Mouse (Mus musculus) C2C12 (cell line): ENCODE results near the gene Olfr1416. TPM values are rescaled to one million over a fixed set of nuclear protein-coding genes. Genes with fewer than 3 reads are reported as not detected.

Source experiments
- H3K27me3 ChIP-seq: one replicate; pipeline ENCODE4 v1.6.1; 2011; ENCODE audit not compliant: control insufficient read depth, insufficient read depth, insufficient read length
- H3K36me3 ChIP-seq: one replicate; pipeline ENCODE4 v1.6.1; 2011; ENCODE audit not compliant: control insufficient read depth, insufficient read depth
- H3K4me3 ChIP-seq: one replicate; pipeline ENCODE4 v1.5.1; 2011; ENCODE audit warnings: mild to moderate bottlenecking, control low read depth; ENCODE audit not compliant: poor library complexity, insufficient read depth, severe bottlenecking
- H3K79me2 ChIP-seq: one replicate; pipeline ENCODE4 v1.6.1; 2011; ENCODE audit not compliant: control insufficient read depth, insufficient read depth
- H3K79me3 ChIP-seq: one replicate; pipeline ENCODE4 v1.6.1; 2011; ENCODE audit warnings: low read depth, control low read depth
- H3ac ChIP-seq: one replicate; pipeline ENCODE3; 2011; ENCODE audit warnings: low read depth; ENCODE audit not compliant: control insufficient read depth, insufficient read length
- CEBPB ChIP-seq: IDR thresholded peaks from one replicate; pipeline ENCODE4 v1.6.1; 2011; ENCODE audit warnings: low read depth, mild to moderate bottlenecking, control low read depth, moderate library complexity
- CTCF ChIP-seq: IDR thresholded peaks from one replicate; pipeline ENCODE4 v1.5.1; 2011; ENCODE audit not compliant: control insufficient read depth, insufficient read depth, insufficient read length
- FOSL1 ChIP-seq: IDR thresholded peaks from one replicate; pipeline ENCODE4 v1.8.0; 2011; ENCODE audit warnings: mild to moderate bottlenecking, low read length; ENCODE audit not compliant: poor library complexity, insufficient read depth, severe bottlenecking
- MAX ChIP-seq: IDR thresholded peaks from one replicate; pipeline ENCODE4 v1.6.1; 2011; ENCODE audit warnings: mild to moderate bottlenecking, control low read depth
- MYOD1 ChIP-seq: IDR thresholded peaks from one replicate; pipeline ENCODE4 v1.6.1; 2011; ENCODE audit warnings: low read depth; ENCODE audit not compliant: control insufficient read depth, insufficient read length
- MYOG ChIP-seq: IDR thresholded peaks from one replicate; pipeline ENCODE4 v1.6.1; 2011; ENCODE audit not compliant: control insufficient read depth, insufficient read length; ENCODE audit errors: extremely low read depth
- USF1 ChIP-seq: IDR thresholded peaks from one replicate; pipeline ENCODE4 v1.6.1; 2011; ENCODE audit warnings: low read depth, mild to moderate bottlenecking, control low read depth, moderate library complexity
- polyA plus RNA-seq: library from polyadenylated mRNA; unstranded; fragments of >200 nt; fragmentation: generic; extraction: Trizol; gene quantifications from one replicate; pipeline ENCODE4 v1.2.1, GENCODE M21; 2012; ENCODE audit warnings: missing spikeins

Gene Olfr1416
- polyA plus RNA-seq, 1 experiment, result not detected

GRCm38 (mm10) chr1:92496001-92496400 lies 11.1 kb upstream of the Olfr1416 start, which contains the start of gene Olfr1415:
TSS of gene Olfr1415 (minus strand) at chr1:92496101.
- Histone ChIP-seq H3K4me3 (no peak within 1 kb of the TSS), H3K79me3 (no peaks in the 10 kb centered on the region), H3K27me3 (peaks cover 27% of the 10 kb centered on the region), H3K36me3 (no peaks in the 10 kb centered on the region), H3ac (no peak within 1 kb of the TSS), H3K79me2 (no peaks in the 10 kb centered on the region)
- no peak for TF ChIP-seq CEBPB
- no peak for TF ChIP-seq MYOD1
- TF ChIP-seq MAX, result no peak
- TF ChIP-seq FOSL1, result no peak
- TF ChIP-seq USF1, result no peak
- TF ChIP-seq MYOG, result no peak
- no peak for TF ChIP-seq CTCF

DNA sequence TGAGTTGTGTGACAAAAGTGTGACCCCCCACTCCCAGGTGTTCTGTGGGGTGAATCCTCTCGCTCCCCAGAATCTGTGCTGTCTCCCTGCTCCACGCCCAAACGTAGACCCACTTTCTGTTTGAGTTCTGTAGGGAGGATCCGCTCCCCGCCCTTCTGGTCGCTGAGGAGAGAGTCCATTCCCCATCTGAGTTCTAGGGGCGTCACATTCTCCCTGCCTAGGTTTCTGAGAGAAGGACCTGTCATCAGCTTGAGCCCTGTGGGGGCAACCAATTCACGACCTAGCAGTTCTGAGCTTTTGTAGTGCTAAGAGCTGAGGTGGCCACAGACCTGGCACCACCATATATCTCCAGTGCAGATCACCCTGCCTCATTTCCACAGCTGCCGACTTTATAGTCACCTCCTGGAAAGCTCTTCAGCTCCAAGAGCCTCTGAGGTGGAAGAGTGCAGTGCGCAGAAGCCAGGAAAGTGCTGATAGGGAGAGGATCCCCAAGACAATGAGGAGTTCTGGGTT lies 10.8 kb downstream of the Olfr1416 start:
- Histone ChIP-seq H3K4me3 (peak overlapping the region; percentile 32), H3K79me3 (peaks cover 22% of the 10 kb centered on the region), H3K27me3 (peaks cover 5% of the 10 kb centered on the region), H3K36me3 (peaks cover 15% of the 10 kb centered on the region), H3K79me2 (peaks cover 27% of the 10 kb centered on the region), H3ac (peak overlapping the region; percentile 15)
- TF ChIP-seq FOSL1 (no peak), MAX (no peak), MYOG (no peak), CTCF (no peak), CEBPB (no peak)

DNA sequence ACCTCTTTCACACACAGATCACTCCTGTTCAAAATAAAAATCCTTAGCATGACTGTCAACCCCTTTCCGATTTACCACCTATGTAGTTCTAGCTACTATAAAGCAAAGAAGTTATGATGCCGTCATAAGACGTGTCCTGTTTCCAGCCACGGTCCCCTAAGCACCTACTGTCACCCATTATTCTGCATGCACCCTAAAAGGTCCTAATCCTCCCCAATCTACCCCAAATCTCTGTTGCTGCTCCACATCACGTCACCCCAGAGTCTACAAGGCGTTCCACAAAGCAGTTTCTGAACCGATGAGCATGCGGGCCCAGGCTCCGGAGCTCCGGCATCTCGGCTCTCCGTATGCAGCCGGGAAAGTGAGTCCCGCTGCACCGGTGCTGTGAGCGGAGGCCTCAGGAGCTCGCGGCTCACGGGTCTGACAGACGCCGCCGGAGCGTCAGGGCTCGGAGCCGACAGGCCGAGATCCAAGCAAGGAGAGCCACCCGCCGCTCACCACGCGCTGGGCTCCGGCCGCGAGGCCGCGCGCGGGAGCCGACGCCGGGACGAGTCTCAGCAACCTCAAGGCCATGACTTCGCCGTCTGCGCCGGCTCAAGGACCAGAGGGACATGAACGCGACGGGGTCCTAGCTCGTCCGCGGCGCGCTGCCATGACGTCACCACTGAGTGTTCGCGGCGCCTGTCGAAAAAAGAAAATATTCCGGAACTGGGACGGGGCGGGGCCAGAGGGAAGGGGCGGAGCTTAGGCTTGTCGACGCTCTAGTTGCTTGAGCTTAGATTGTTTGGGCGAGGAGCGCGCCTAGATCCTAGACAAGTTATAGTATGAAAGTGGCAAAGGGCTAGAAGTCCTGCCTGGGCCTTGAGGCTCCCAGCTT lies 11.5 kb downstream of the Olfr1416 start, which contains the start of gene Ndufa10:
Ndufa10 (minus strand) TSS at position 696 of the 877 bp plus-strand sequence.
- Histone ChIP-seq H3K4me3 (peak within 1 kb of the TSS; percentile 89), H3K79me3 (peaks cover 24% of the 10 kb centered on the region), H3K27me3 (peaks cover 4% of the 10 kb centered on the region), H3ac (peak within 1 kb of the TSS; percentile 87), H3K36me3 (peaks cover 22% of the 10 kb centered on the region), H3K79me2 (peaks cover 27% of the 10 kb centered on the region)
- TF ChIP-seq MAX, result peak; percentile 95
- no peak for TF ChIP-seq CEBPB

DNA sequence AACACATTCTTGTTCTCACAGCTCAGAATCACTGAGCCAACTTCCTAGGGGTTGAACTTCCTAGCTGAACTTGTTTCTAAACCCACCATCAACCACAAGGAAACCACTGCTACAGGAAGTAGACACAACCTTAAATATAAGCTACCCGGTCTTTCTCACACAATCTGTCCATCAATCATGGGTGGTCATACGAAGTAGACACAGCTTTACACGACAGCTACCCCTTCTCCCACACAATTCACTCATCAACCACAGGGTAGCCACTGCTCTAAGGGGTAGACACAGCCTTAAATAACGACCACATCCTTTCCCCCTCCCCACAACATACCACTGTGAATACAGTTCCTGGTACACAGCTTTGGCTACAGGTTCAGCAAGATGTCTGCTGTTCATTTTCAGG lies 16.0 kb downstream of the Olfr1416 start:
- peaks cover 27% of the 10 kb centered on the region for H3K79me2 ChIP-seq
- H3K36me3 ChIP-seq, result peaks cover 64% of the 10 kb centered on the region
- H3ac ChIP-seq, result no peak overlapping the region
- H3K4me3 ChIP-seq, result no peak overlapping the region
- peaks cover 25% of the 10 kb centered on the region for H3K79me3 ChIP-seq
- TF ChIP-seq CTCF (no peak), MAX (no peak), MYOG (no peak), MYOD1 (no peak), CEBPB (no peak), USF1 (no peak), FOSL1 (no peak)
- no peaks in the 10 kb centered on the region for H3K27me3 ChIP-seq

DNA sequence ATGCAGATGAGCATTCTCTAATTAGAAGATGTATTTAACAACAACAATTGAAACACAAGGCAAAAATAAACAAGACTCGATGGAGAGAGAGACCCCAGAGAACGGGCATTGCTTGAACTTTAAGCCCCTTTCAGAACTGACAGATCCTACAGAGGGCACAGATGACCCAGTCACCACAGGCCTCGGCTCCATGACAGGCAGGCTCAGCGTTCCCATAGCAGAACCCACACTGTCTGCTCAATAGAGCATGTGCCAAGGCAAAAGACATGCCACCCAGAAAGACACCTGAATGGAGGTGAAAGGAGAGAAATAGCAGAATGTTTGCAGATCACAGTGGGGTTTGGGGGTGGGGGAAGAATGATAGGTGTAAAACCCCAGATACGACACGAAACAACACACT lies 26.5 kb downstream of the Olfr1416 start:
- Histone ChIP-seq H3K4me3 (no peak overlapping the region), H3K36me3 (peaks cover 92% of the 10 kb centered on the region), H3ac (no peak overlapping the region), H3K79me3 (no peaks in the 10 kb centered on the region), H3K79me2 (no peaks in the 10 kb centered on the region), H3K27me3 (no peaks in the 10 kb centered on the region)
- no peak for TF ChIP-seq MYOD1
- TF ChIP-seq MYOG, result no peak
- TF ChIP-seq FOSL1, result no peak
- no peak for TF ChIP-seq MAX
- TF ChIP-seq CTCF, result no peak
- TF ChIP-seq CEBPB, result no peak

- TF ChIP-seq USF1 (no peak), MYOD1 (no peak), MAX (no peak), CTCF (no peak), MYOG (no peak), CEBPB (no peak), FOSL1 (no peak)
- Histone ChIP-seq H3K79me2 (no peaks in the 10 kb centered on the region), H3K36me3 (peaks cover 93% of the 10 kb centered on the region), H3ac (no peak overlapping the region), H3K4me3 (no peak overlapping the region), H3K79me3 (no peaks in the 10 kb centered on the region), H3K27me3 (no peaks in the 10 kb centered on the region)
Measured at GRCm38 (mm10) chr1:92457758-92458157, 27.2 kb downstream of the Olfr1416 start.
